Mouse (Mus musculus) cortical plate, adult 2 months (tissue): ENCODE measurements around the gene Foxe3.

Source experiments
- CTCF ChIP-seq: fragments of 200-500 bp; IDR thresholded peaks from 2 replicates; pipeline ENCODE4 v1.5.1; 2011; ENCODE audit warnings: mild to moderate bottlenecking, control low read depth, low read length; ENCODE audit not compliant: insufficient read depth; ENCODE audit errors: extremely low read depth
- POLR2A ChIP-seq: fragments of 200-500 bp; IDR thresholded peaks from 2 replicates; pipeline ENCODE4 v1.6.1; 2011; ENCODE audit warnings: mild to moderate bottlenecking, low read length, control low read depth; ENCODE audit not compliant: insufficient read depth; ENCODE audit errors: extremely low read depth

- peak; percentile 35; the same call in 1 of the 2 replicates for TF ChIP-seq CTCF
- no peak for TF ChIP-seq POLR2A
Measured at GRCm38 (mm10) chr4:114917091-114917490, 8.7 kb downstream of the Foxe3 start.
